8 mouse cellular contexts compared by ENCODE assay signal in the genomic region with DNA sequence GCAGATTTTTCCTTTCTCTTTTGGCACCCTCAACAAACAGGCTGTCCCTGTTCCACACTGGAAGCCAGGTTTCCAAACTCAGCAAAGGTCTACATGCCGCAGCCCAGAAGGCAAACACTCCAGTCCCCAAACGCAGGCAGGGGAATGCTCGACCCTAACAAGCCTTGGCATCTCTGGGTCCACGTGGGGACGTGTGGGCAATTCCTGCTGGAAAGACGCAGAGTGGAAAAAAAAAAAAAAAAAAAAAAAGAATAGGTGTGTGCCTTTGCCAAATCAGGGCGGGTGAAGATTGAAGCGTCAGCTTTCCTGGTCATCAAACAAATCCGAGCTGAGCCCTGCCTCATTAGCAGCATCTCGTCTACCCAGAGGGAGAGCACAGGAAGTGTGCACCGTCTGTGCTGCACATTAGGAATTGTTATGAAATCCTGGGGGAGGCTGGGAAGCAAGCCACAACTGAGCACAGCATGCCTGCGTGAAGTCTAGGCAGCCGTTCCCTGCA.
A peak's percentile ranks its signal among the peaks of the same experiment; 100 is the strongest.
DNase-seq lines count a peak whose midpoint lies in the region; ATAC-seq lines count a peak whose summit lies in the region.

No protein-coding gene starts in this region.

- no peak overlapping the region for H3K27ac ChIP-seq in forebrain, embryonic 16.5 days (ENCODE audit: low read length)

- H3K36me3 ChIP-seq in forebrain, embryonic 16.5 days (ENCODE audit: control insufficient read depth, insufficient read depth): no peaks in the 10 kb centered on the region

- DNase-seq in ovary, postnatal 14 days (ENCODE audit: low spot score): peak; percentile 13
- DNase-seq in ovary, postnatal 10 days (ENCODE audit: low spot score): no peak
- peak; percentile 87 for DNase-seq in layer of hippocampus, adult 9-11 months
- peak; percentile 35 for DNase-seq in lung, postnatal 10 days
- DNase-seq in urinary bladder, postnatal 10 days (ENCODE audit: low spot score): no peak
- DNase-seq in T-cell, adult 2 months (ENCODE audit: low spot score): no peak
- DNase-seq in thymus, postnatal 4 days: no peak

- H3K9ac ChIP-seq in forebrain, embryonic 16.5 days (replicated peaks; ENCODE audit: low read depth, low read length): no peak overlapping the region

- peak; percentile 95 for ATAC-seq in forebrain, embryonic 16.5 days

- H3K4me1 ChIP-seq in forebrain, embryonic 16.5 days (replicated peaks; ENCODE audit: control insufficient read depth, insufficient read depth, low read length): peaks cover 3% of the 10 kb centered on the region

- no peaks in the 10 kb centered on the region for H3K27me3 ChIP-seq in forebrain, embryonic 16.5 days (replicated peaks; ENCODE audit: control insufficient read depth, insufficient read depth, low read length)

- no peaks in the 10 kb centered on the region for H3K9me3 ChIP-seq in forebrain, embryonic 16.5 days (ENCODE audit: control insufficient read depth, low read length)

- no peak overlapping the region for H3K4me3 ChIP-seq in forebrain, embryonic 16.5 days (replicated peaks; ENCODE audit: low read length)

- H3K4me2 ChIP-seq in forebrain, embryonic 16.5 days (ENCODE audit: low read length): no peak overlapping the region; the same call in 1 of the 2 replicates

- 39% methylated on average over 13 of the region's 13 CpGs for WGBS in forebrain, embryonic 16.5 days

Comparison
In these comparisons a context has a peak if more than half of its experiments do, and no peak if none do; other contexts are left out.
1. DNase-seq: peak in ovary, postnatal 14 days (single experiment), layer of hippocampus, adult 9-11 months (single experiment) and lung, postnatal 10 days (single experiment); none in ovary, postnatal 10 days (single experiment), urinary bladder, postnatal 10 days (single experiment), T-cell, adult 2 months (single experiment) and thymus, postnatal 4 days (single experiment).